Comparison of ENCODE assay signal across 11 mouse cellular contexts in the genomic region with DNA sequence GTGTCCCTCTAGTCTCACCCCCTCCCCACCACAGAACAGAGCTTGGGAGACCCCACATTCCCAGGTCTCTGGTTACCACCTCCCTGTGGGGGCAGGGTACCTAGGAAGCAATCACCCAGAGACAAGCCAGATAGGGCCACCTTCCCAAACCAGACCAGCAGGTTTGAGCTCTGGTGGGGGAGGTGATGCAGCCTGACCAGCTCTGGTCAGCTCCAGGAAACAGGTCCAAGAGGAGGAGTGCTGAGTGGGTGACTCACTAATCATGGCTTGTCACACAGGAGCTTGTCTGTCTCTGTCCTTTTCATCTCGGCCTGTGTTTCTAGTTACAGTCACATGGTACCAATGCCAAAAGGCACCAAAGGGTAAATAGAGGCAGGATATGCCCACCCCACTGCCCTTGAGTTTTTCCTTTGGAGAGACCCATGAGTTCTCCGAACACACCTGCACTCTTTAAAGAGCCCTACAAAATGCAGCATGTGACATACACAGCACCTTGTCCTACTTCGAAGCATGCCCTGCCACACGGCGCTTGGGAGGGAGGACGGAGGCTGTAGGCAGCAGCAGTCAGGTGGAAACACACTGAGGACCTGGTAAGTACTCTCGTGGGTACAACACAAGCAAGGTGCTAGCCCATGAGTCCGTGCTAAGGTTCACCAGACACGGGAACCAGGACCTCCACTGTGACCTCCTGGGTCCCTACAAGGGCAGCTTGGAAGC. TPM values are rescaled to one million over a fixed set of nuclear protein-coding genes. Genes with fewer than 3 reads are reported as not detected.
DNase-seq lines count a peak whose midpoint lies in the region; ATAC-seq lines count a peak whose summit lies in the region.
"Had no signal": no experiment of that assay in that cellular context is flagged by ENCODE, and none has a peak within 500 bp of the region (broad histone marks: within the 10 kb centered on the region; RNA-seq: fewer than 3 reads in every experiment).

No protein-coding gene starts in this region.

- H3K9ac ChIP-seq in liver, embryonic 15.5 days = peak overlapping the region; percentile 0; the same call in 1 of the 2 replicates
- H3K9ac ChIP-seq: hindbrain, embryonic 15.5 days had no signal

- H3K36me3 ChIP-seq in liver, embryonic 15.5 days (replicated peaks) = peaks cover 9% of the 10 kb centered on the region; the same call in 1 of the 2 replicates
- H3K36me3 ChIP-seq: hindbrain, embryonic 15.5 days had no signal

- no peaks in the 10 kb centered on the region for H3K9me3 ChIP-seq in liver, embryonic 15.5 days (replicated peaks)
- H3K9me3 ChIP-seq: hindbrain, embryonic 15.5 days had no signal

- no peaks in the 10 kb centered on the region for H3K27me3 ChIP-seq in liver, embryonic 15.5 days
- H3K27me3 ChIP-seq: CH12.LX; hindbrain, embryonic 15.5 days had no signal

- no peak overlapping the region for H3K4me3 ChIP-seq in liver, embryonic 15.5 days (replicated peaks)
- H3K4me3 ChIP-seq: hindbrain, embryonic 15.5 days had no signal

- peak; percentile 22 for DNase-seq in cerebellum, adult 9-11 months
- DNase-seq in cerebellum, adult 8-10 months = no peak
- DNase-seq in urinary bladder, postnatal 25 days (ENCODE audit: low spot score) = peak; percentile 67
- no peak for DNase-seq in urinary bladder, postnatal 10 days (ENCODE audit: low spot score)
- DNase-seq in thymus, postnatal 4 days = no peak
- DNase-seq in left cerebral cortex, postnatal 25 days (ENCODE audit: low spot score in 2 of 2) = no peak
- DNase-seq in gastrocnemius, adult 8-10 months (ENCODE audit: low spot score in 2 of 2) = no peak

- ATAC-seq in liver, embryonic 15.5 days (ENCODE audit: insufficient read depth) = no peak

- WGBS in liver, embryonic 15.5 days (ENCODE audit: insufficient replicate concordance) = 77% methylated on average over 9 of the region's 9 CpGs

- H3K4me2 ChIP-seq in liver, embryonic 15.5 days = no peak overlapping the region
- H3K4me2 ChIP-seq: hindbrain, embryonic 15.5 days had no signal

- H3K4me1 ChIP-seq in liver, embryonic 15.5 days (replicated peaks) = peaks cover 100% of the 10 kb centered on the region

- H3K27ac ChIP-seq in liver, embryonic 15.5 days (replicated peaks) = peak overlapping the region; percentile 78
- H3K27ac ChIP-seq: hindbrain, embryonic 15.5 days had no signal

- intact Hi-C loops in left cerebral cortex, postnatal 25 days (cut with DNase I) = no loop called here

RNA-seq across cellular contexts. Expression of gene Samd4b, which starts 20.0 kb away (rescaled TPM):
- 5.6 and 6.6 TPM in 2 replicates for polyA plus RNA-seq in liver, embryonic 15.5 days (2015; fragmentation: Nextera tagmentation; extraction: Ambion mirVana)
- total RNA-seq in left cerebral cortex, postnatal 25 days (2021) = 10 to 100 TPM; 65.2 to 68.7 TPM
- total RNA-seq in gastrocnemius, adult 8-10 months (2022) = 10 to 100 TPM in 2 of 4 experiments, 1 to 10 TPM in 2; 8.9 to 11.9 (median 10.1) TPM

RNA-seq across cellular contexts. Expression of gene Pak4, which starts 20.0 kb away (rescaled TPM):
- 17.9 and 19.2 TPM in 2 replicates for polyA plus RNA-seq in liver, embryonic 15.5 days (2015; fragmentation: Nextera tagmentation; extraction: Ambion mirVana)
- total RNA-seq in left cerebral cortex, postnatal 25 days (2021) = 1 to 10 TPM; 8.1 to 8.3 TPM
- 1 to 10 TPM; 1.8 to 3.7 (median 2.9) TPM for total RNA-seq in gastrocnemius, adult 8-10 months (2022)

RNA-seq across cellular contexts. Expression of gene Nccrp1, which starts 30.9 kb away (rescaled TPM):
- polyA plus RNA-seq in liver, embryonic 15.5 days (2015; fragmentation: Nextera tagmentation; extraction: Ambion mirVana) = not detected in 2 replicates
- under 1 TPM; 0.46 to 0.50 TPM for total RNA-seq in left cerebral cortex, postnatal 25 days (2021)
- not detected for total RNA-seq in gastrocnemius, adult 8-10 months (2022)
- total RNA-seq: CH12.LX had no signal

RNA-seq across cellular contexts. Expression of gene Sycn, which starts 37.3 kb away (rescaled TPM):
- polyA plus RNA-seq in liver, embryonic 15.5 days (2015; fragmentation: Nextera tagmentation; extraction: Ambion mirVana) = 0.68 TPM in 1 of 2 replicates, not detected in the other
- not detected for total RNA-seq in left cerebral cortex, postnatal 25 days (2021)
- not detected for total RNA-seq in gastrocnemius, adult 8-10 months (2022)
- total RNA-seq: CH12.LX had no signal
- polyA plus RNA-seq: cerebellum, adult 2 months; hindbrain, embryonic 15.5 days had no signal

RNA-seq across cellular contexts. Expression of gene Acp7, which starts 53.1 kb away (rescaled TPM):
- polyA plus RNA-seq in liver, embryonic 15.5 days (2015; fragmentation: Nextera tagmentation; extraction: Ambion mirVana) = not detected in 2 replicates
- 1 to 10 TPM; 1.1 to 1.6 TPM for total RNA-seq in left cerebral cortex, postnatal 25 days (2021)
- not detected for total RNA-seq in gastrocnemius, adult 8-10 months (2022)
- total RNA-seq: CH12.LX had no signal

Comparison
In these comparisons a context has a peak if more than half of its experiments do, and no peak if none do; other contexts are left out.
1. DNase-seq: peak in cerebellum, adult 9-11 months (single experiment) and urinary bladder, postnatal 25 days (single experiment); none in cerebellum, adult 8-10 months (single experiment), urinary bladder, postnatal 10 days (single experiment), thymus, postnatal 4 days (single experiment), left cerebral cortex, postnatal 25 days (0 of 2) and gastrocnemius, adult 8-10 months (0 of 2).
2. RNA of gene Samd4b, which starts 20.0 kb away (total RNA-seq): 65.2 to 68.7 TPM in left cerebral cortex, postnatal 25 days; 8.9 to 11.9 TPM in gastrocnemius, adult 8-10 months; every median in the first group is over 4 times any median in the second.